Comparison of ENCODE assay signal across 9 mouse cellular contexts in the genomic region with DNA sequence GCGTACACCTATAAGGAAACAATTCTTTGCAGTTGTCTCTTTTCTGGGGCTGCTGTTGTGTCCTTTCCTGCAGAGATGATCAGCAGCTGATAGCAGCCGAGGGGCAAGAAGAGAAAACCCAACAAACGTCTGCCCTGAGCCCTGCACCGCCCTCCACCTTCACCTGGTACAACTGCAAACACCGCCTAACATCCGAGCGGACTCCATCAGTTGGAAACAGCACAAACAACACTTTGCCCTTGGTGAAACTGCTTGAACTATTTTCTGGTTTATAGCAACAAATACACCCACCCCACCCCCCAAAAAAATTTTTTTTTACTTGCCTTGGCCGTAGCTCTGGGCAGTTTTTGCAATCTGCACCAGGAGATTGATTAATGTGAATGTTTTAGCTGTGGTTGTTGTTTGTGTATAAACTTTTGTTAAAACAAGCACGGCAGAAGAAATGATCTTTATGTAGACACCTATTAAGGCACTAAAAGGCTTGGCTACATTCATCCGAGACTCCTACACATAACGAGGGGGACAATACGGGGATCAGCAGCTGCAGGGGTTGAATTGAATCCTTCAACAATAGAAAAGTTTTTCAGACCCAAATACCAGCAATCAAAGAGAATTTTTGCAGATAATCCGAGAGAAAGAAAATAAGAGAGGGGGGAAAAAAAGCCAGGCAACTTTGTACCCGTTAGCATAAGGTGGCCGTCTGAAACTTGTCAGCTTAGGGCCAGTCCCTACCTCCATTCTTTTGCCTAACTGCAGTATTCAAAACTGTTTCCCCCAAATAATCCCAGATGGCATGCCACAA. TPM values are rescaled to one million over a fixed set of nuclear protein-coding genes. Genes with fewer than 3 reads are reported as not detected.
DNase-seq lines count a peak whose midpoint lies in the region; ATAC-seq lines count a peak whose summit lies in the region.
"Had no signal": no experiment of that assay in that cellular context is flagged by ENCODE, and none has a peak within 500 bp of the region (broad histone marks: within the 10 kb centered on the region; RNA-seq: fewer than 3 reads in every experiment).

No protein-coding gene starts in this region.

- ATAC-seq in kidney, embryonic 15.5 days (replicated peaks; ENCODE audit: low FRiP score): no peak
- no peak for ATAC-seq in embryonic facial prominence, embryonic 14.5 days (ENCODE audit: low read depth)
- no peak for ATAC-seq in intestine, embryonic 15.5 days
- ATAC-seq in neural tube, embryonic 13.5 days (ENCODE audit: low read depth): no peak

- H3K9ac ChIP-seq in kidney, embryonic 15.5 days: no peak overlapping the region
- H3K9ac ChIP-seq in embryonic facial prominence, embryonic 14.5 days (ENCODE audit: low read depth, low read length): no peak overlapping the region
- no peak overlapping the region for H3K9ac ChIP-seq in intestine, embryonic 15.5 days
- peak overlapping the region; percentile 72; the same call in 1 of the 2 replicates for H3K9ac ChIP-seq in neural tube, embryonic 13.5 days
- H3K9ac ChIP-seq: liver, embryonic 15.5 days had no signal

- H3K27ac ChIP-seq in kidney, embryonic 15.5 days: no peak overlapping the region
- no peak overlapping the region for H3K27ac ChIP-seq in embryonic facial prominence, embryonic 14.5 days (replicated peaks; ENCODE audit: low read depth, low read length)
- H3K27ac ChIP-seq in intestine, embryonic 15.5 days: no peak overlapping the region
- no peak overlapping the region for H3K27ac ChIP-seq in neural tube, embryonic 13.5 days (replicated peaks)
- H3K27ac ChIP-seq: liver, embryonic 15.5 days had no signal

- DNase-seq in kidney, adult 8-10 months: no peak
- DNase-seq in embryonic facial prominence, embryonic 14.5 days (ENCODE audit: low spot score): no peak
- DNase-seq in right cerebral cortex, adult 2 months (ENCODE audit: low spot score in 2 of 2): no peak
- DNase-seq in Muller cell, postnatal 12 days (ENCODE audit: inconsistent ontology term): no peak
- no peak for DNase-seq in ovary, adult 18-20 months (ENCODE audit: low spot score)

- no peaks in the 10 kb centered on the region for H3K36me3 ChIP-seq in kidney, embryonic 15.5 days
- no peaks in the 10 kb centered on the region for H3K36me3 ChIP-seq in embryonic facial prominence, embryonic 14.5 days (ENCODE audit: control insufficient read depth, insufficient read depth, low read length)
- no peaks in the 10 kb centered on the region for H3K36me3 ChIP-seq in intestine, embryonic 15.5 days
- no peaks in the 10 kb centered on the region for H3K36me3 ChIP-seq in neural tube, embryonic 13.5 days
- H3K36me3 ChIP-seq: liver, embryonic 15.5 days had no signal

- H3K27me3 ChIP-seq in kidney, embryonic 15.5 days: peaks cover 47% of the 10 kb centered on the region
- H3K27me3 ChIP-seq in embryonic facial prominence, embryonic 14.5 days (replicated peaks; ENCODE audit: control insufficient read depth, insufficient read depth, low read length): peaks cover 39% of the 10 kb centered on the region
- H3K27me3 ChIP-seq in intestine, embryonic 15.5 days (replicated peaks): 0 out of 2 replicates have a peak, but pooled peaks cover 12% of the 10 kb centered on the region
- H3K27me3 ChIP-seq in neural tube, embryonic 13.5 days: peaks cover 9% of the 10 kb centered on the region

- 31% methylated on average over 15 of the region's 15 CpGs for WGBS in kidney, embryonic 15.5 days
- WGBS in embryonic facial prominence, embryonic 14.5 days: 27% methylated on average over 15 of the region's 15 CpGs
- WGBS in intestine, embryonic 15.5 days: 38% methylated on average over 15 of the region's 15 CpGs
- WGBS in neural tube, embryonic 13.5 days: 17% methylated on average over 15 of the region's 15 CpGs

- H3K9me3 ChIP-seq in kidney, embryonic 15.5 days (replicated peaks): no peaks in the 10 kb centered on the region; the same call in 1 of the 2 replicates
- peaks cover 14% of the 10 kb centered on the region; the same call in 1 of the 2 replicates for H3K9me3 ChIP-seq in embryonic facial prominence, embryonic 14.5 days (ENCODE audit: control insufficient read depth, low read length)
- no peaks in the 10 kb centered on the region for H3K9me3 ChIP-seq in intestine, embryonic 15.5 days
- peaks cover 9% of the 10 kb centered on the region; the same call in 1 of the 2 replicates for H3K9me3 ChIP-seq in neural tube, embryonic 13.5 days
- H3K9me3 ChIP-seq: liver, embryonic 15.5 days had no signal

- H3K4me3 ChIP-seq in kidney, embryonic 15.5 days (replicated peaks): peak overlapping the region; percentile 47; the same call in 1 of the 2 replicates
- peak overlapping the region; percentile 50 for H3K4me3 ChIP-seq in embryonic facial prominence, embryonic 14.5 days (ENCODE audit: low read depth, low read length)
- H3K4me3 ChIP-seq in intestine, embryonic 15.5 days (replicated peaks): no peak overlapping the region; the same call in 1 of the 2 replicates
- peak overlapping the region; percentile 50 for H3K4me3 ChIP-seq in neural tube, embryonic 13.5 days

- peaks cover 8% of the 10 kb centered on the region for H3K4me1 ChIP-seq in kidney, embryonic 15.5 days
- no peaks in the 10 kb centered on the region for H3K4me1 ChIP-seq in embryonic facial prominence, embryonic 14.5 days (ENCODE audit: control insufficient read depth, insufficient read depth, low read length)
- 0 out of 2 replicates have a peak, but pooled peaks cover 3% of the 10 kb centered on the region for H3K4me1 ChIP-seq in intestine, embryonic 15.5 days (replicated peaks)
- H3K4me1 ChIP-seq in neural tube, embryonic 13.5 days (replicated peaks): peaks cover 25% of the 10 kb centered on the region

- H3K4me2 ChIP-seq in kidney, embryonic 15.5 days: peak overlapping the region; percentile 87
- peak overlapping the region; percentile 90 for H3K4me2 ChIP-seq in embryonic facial prominence, embryonic 14.5 days (ENCODE audit: low read depth, low read length)
- peak overlapping the region; percentile 73; the same call in 1 of the 2 replicates for H3K4me2 ChIP-seq in intestine, embryonic 15.5 days (replicated peaks)
- H3K4me2 ChIP-seq in neural tube, embryonic 13.5 days: peak overlapping the region; percentile 86

RNA-seq across cellular contexts. Expression of gene Zfp800, which starts 1.6 kb away (rescaled TPM):
- 19.3 and 21.4 TPM in 2 replicates for polyA plus RNA-seq in kidney, embryonic 15.5 days (2015; fragmentation: Nextera tagmentation; extraction: Ambion mirVana)
- 17.7 and 19.9 TPM in 2 replicates for polyA plus RNA-seq in embryonic facial prominence, embryonic 14.5 days (2014; fragmentation: Nextera tagmentation; extraction: Ambion mirVana)
- 25.9 and 28.2 TPM in 2 replicates for polyA plus RNA-seq in intestine, embryonic 15.5 days (2015; fragmentation: Nextera tagmentation; extraction: Ambion mirVana)
- 20.5 and 23.5 TPM in 2 replicates for polyA plus RNA-seq in neural tube, embryonic 13.5 days (2015; fragmentation: Nextera tagmentation; extraction: Ambion mirVana)

RNA-seq across cellular contexts. Expression of gene Arf5, which starts 27.1 kb away (rescaled TPM):
- polyA plus RNA-seq in kidney, embryonic 15.5 days (2015; fragmentation: Nextera tagmentation; extraction: Ambion mirVana): 319 and 322 TPM in 2 replicates
- polyA plus RNA-seq in embryonic facial prominence, embryonic 14.5 days (2014; fragmentation: Nextera tagmentation; extraction: Ambion mirVana): 353 and 373 TPM in 2 replicates
- 267 and 282 TPM in 2 replicates for polyA plus RNA-seq in intestine, embryonic 15.5 days (2015; fragmentation: Nextera tagmentation; extraction: Ambion mirVana)
- polyA plus RNA-seq in neural tube, embryonic 13.5 days (2015; fragmentation: Nextera tagmentation; extraction: Ambion mirVana): 336 and 392 TPM in 2 replicates

RNA-seq across cellular contexts. Expression of gene Fscn3, which starts 31.3 kb away (rescaled TPM):
- polyA plus RNA-seq in kidney, embryonic 15.5 days (2015; fragmentation: Nextera tagmentation; extraction: Ambion mirVana): 0.08 TPM in 1 of 2 replicates, not detected in the other
- not detected in 2 replicates for polyA plus RNA-seq in embryonic facial prominence, embryonic 14.5 days (2014; fragmentation: Nextera tagmentation; extraction: Ambion mirVana)
- polyA plus RNA-seq in intestine, embryonic 15.5 days (2015; fragmentation: Nextera tagmentation; extraction: Ambion mirVana): not detected in 2 replicates
- polyA plus RNA-seq in neural tube, embryonic 13.5 days (2015; fragmentation: Nextera tagmentation; extraction: Ambion mirVana): not detected in 2 replicates

RNA-seq across cellular contexts. Expression of gene Gcc1, which starts 31.9 kb away (rescaled TPM):
- 10.7 and 11.3 TPM in 2 replicates for polyA plus RNA-seq in kidney, embryonic 15.5 days (2015; fragmentation: Nextera tagmentation; extraction: Ambion mirVana)
- 6.8 and 8.4 TPM in 2 replicates for polyA plus RNA-seq in embryonic facial prominence, embryonic 14.5 days (2014; fragmentation: Nextera tagmentation; extraction: Ambion mirVana)
- 8.5 and 8.7 TPM in 2 replicates for polyA plus RNA-seq in intestine, embryonic 15.5 days (2015; fragmentation: Nextera tagmentation; extraction: Ambion mirVana)
- polyA plus RNA-seq in neural tube, embryonic 13.5 days (2015; fragmentation: Nextera tagmentation; extraction: Ambion mirVana): 10.0 and 12.5 TPM in 2 replicates

RNA-seq across cellular contexts. Expression of gene Pax4, which starts 52.9 kb away (rescaled TPM):
- not detected in 2 replicates for polyA plus RNA-seq in kidney, embryonic 15.5 days (2015; fragmentation: Nextera tagmentation; extraction: Ambion mirVana)
- not detected in 2 replicates for polyA plus RNA-seq in embryonic facial prominence, embryonic 14.5 days (2014; fragmentation: Nextera tagmentation; extraction: Ambion mirVana)
- polyA plus RNA-seq in intestine, embryonic 15.5 days (2015; fragmentation: Nextera tagmentation; extraction: Ambion mirVana): 2.2 and 2.9 TPM in 2 replicates
- polyA plus RNA-seq in neural tube, embryonic 13.5 days (2015; fragmentation: Nextera tagmentation; extraction: Ambion mirVana): not detected in 2 replicates
- polyA plus RNA-seq: liver, embryonic 15.5 days had no signal
